Mouse (Mus musculus): ENCODE measurements around the gene AC140267.1. TPM values are rescaled to one million over a fixed set of nuclear protein-coding genes. Genes with fewer than 3 reads are reported as not detected.

Gene AC140267.1
- polyA plus RNA-seq, 1 experiment from 2014 or later: not detected

DNA sequence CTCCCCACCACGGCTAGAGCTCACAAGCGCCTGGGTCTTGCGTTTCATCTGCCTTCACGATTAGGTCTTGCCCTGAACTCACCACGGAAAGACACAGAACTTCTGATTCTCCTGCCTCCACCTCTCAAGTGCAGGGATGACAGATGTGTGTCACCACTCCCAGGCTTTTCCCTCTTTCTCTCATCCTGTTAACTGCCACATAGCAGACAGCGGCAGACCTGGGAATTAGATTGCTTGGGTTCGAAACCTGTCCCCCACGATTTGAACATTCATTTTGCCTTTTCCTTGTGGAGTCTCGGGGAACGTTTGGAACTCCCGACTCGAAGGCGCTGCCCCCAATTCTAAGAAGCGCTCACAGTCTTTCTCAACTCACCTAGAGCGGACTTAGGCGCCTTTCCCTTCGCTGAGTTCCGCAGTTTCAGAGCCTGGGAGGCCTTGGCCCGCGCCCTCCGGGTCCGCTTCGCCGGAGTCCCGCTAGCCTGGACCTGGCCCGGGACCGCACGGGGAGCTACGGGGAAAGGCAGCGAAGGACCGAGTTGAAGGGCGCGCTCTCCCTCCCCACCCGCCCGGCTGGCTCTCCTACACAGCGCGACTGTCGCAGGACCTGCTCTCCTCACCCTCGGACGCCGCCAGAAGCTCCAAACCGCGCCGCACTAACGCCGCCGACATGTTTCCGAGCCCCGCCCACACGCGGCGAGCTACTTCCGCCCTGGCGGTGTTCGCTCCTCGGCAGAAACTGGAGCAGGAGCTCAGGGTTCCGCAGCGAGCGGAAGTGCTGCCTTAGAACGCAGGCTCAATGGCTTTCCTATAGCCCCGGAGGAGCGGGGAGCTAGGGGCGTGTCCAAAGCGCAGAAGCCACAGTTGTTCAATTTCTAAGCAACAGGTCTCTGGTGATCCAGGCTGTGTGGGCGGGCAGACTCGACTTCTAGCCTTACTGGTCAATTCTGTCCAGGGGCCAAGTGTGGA is 28.3 kb downstream of the AC140267.1 start, which contains the start of gene Rps19bp1:
Gene Rps19bp1, minus strand, starts transcription at position 706 of the 966 bp plus-strand sequence.
- TF ChIP-seq CTCF (IDR thresholded peaks at IDR 0.05; ENCODE audit: low read depth): peak; percentile 20
- H3K27ac ChIP-seq (ENCODE audit: low read depth, low read length): peak within 1 kb of the TSS; percentile 28; the same call in 1 of the 2 replicates
- H3K36me3 ChIP-seq (ENCODE audit: control insufficient read depth, insufficient read depth): 0 out of 2 replicates have a peak, but pooled peaks cover 5% of the 10 kb centered on the region
- no peaks in the 10 kb centered on the region for H3K27me3 ChIP-seq (replicated peaks; ENCODE audit: control insufficient read depth, insufficient read depth, low read length)
- H3K4me2 ChIP-seq (replicated peaks; ENCODE audit: low read depth): peak within 1 kb of the TSS; percentile 85
- no peaks in the 10 kb centered on the region; the same call in 1 of the 2 replicates for H3K4me1 ChIP-seq (replicated peaks; ENCODE audit: control insufficient read depth, insufficient read depth, low read length)
- WGBS: under 1% methylated on average over 66 of the region's 66 CpGs
- H3K9me3 ChIP-seq (ENCODE audit: control insufficient read depth): no peaks in the 10 kb centered on the region
- H3K4me3 ChIP-seq (ENCODE audit: low read depth, low read length): peak within 1 kb of the TSS; percentile 89
- peak within 1 kb of the TSS; percentile 70 for H3K9ac ChIP-seq (ENCODE audit: low read depth, low read length)
- peak; percentile 81 for ATAC-seq

DNA sequence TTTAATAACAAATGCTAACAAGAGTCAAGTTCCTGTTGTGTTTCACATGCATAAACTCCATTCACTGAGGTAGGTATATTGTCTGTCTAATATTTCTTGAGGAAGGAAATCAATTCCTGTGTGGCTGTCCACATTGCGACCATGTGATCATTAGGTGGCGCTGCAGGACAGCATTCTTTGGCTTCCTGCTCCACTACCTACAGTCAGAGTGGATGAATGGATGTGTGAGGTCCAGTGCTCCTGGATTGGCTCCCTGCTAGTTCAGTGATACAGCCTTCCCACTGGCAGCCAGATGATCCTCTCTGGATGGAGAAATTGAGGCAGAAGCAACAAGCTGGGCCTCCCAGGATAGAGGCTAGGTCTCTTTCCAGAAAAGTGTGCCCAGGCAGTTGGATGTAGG is 30.6 kb downstream of the AC140267.1 start:
- Histone ChIP-seq H3K4me1 (replicated peaks; ENCODE audit: control insufficient read depth, insufficient read depth, low read length) (no peaks in the 10 kb centered on the region; the same call in 1 of the 2 replicates), H3K27me3 (replicated peaks; ENCODE audit: control insufficient read depth, insufficient read depth, low read length) (no peaks in the 10 kb centered on the region), H3K27ac (ENCODE audit: low read depth, low read length) (no peak overlapping the region), H3K4me3 (ENCODE audit: low read depth, low read length) (no peak overlapping the region), H3K36me3 (ENCODE audit: control insufficient read depth, insufficient read depth) (no peaks in the 10 kb centered on the region), H3K9me3 (ENCODE audit: control insufficient read depth) (no peaks in the 10 kb centered on the region), H3K9ac (ENCODE audit: low read depth, low read length) (no peak overlapping the region), H3K4me2 (replicated peaks; ENCODE audit: low read depth) (no peak overlapping the region)
- ATAC-seq: no peak
- TF ChIP-seq CTCF (IDR thresholded peaks at IDR 0.05; ENCODE audit: low read depth): peak; percentile 96
- WGBS: 0% methylated on average over 2 of the region's 2 CpGs

DNA sequence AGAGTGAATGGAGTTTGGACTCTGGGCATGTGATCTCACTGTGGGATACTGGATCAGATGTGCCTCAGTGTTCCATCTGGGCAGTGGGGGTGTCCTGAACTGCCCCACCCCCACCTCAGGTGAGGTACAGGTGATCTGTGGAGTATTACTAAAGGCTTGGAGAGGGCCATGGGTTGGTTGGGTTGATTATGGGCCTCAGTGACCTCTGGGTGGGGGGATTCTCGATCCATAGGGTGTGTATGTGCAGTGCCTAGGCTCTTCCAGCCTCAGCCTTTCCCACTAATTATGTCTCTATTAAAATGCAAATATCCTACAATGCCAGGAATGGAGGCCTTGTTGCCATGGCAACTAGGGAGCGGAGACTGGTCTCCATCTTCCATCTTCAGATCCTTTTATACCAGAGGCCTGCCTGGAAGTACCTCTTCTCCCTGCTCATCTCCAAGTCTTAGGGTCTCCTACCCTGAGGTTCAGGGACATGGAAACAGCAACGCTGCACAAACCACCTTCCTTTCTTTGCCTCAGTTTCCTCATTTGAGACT is 36.3 kb downstream of the AC140267.1 start:
- Histone ChIP-seq H3K27me3 (replicated peaks; ENCODE audit: control insufficient read depth, insufficient read depth, low read length) (no peaks in the 10 kb centered on the region), H3K9me3 (ENCODE audit: control insufficient read depth) (no peaks in the 10 kb centered on the region), H3K36me3 (ENCODE audit: control insufficient read depth, insufficient read depth) (no peaks in the 10 kb centered on the region), H3K4me1 (replicated peaks; ENCODE audit: control insufficient read depth, insufficient read depth, low read length) (no peaks in the 10 kb centered on the region), H3K4me3 (ENCODE audit: low read depth, low read length) (no peak overlapping the region), H3K4me2 (replicated peaks; ENCODE audit: low read depth) (no peak overlapping the region), H3K9ac (ENCODE audit: low read depth, low read length) (no peak overlapping the region), H3K27ac (ENCODE audit: low read depth, low read length) (no peak overlapping the region)
- WGBS: 73% methylated on average over 3 of the region's 3 CpGs
- no peak for ATAC-seq
- no peak for TF ChIP-seq CTCF (IDR thresholded peaks at IDR 0.05; ENCODE audit: low read depth)

GRCm38 (mm10) chr15:80277107-80277506 is 41.5 kb downstream of the AC140267.1 start:
- no peak for ATAC-seq
- Histone ChIP-seq H3K4me3 (ENCODE audit: low read depth, low read length) (no peak overlapping the region), H3K9ac (ENCODE audit: low read depth, low read length) (no peak overlapping the region), H3K4me2 (replicated peaks; ENCODE audit: low read depth) (no peak overlapping the region), H3K27me3 (replicated peaks; ENCODE audit: control insufficient read depth, insufficient read depth, low read length) (no peaks in the 10 kb centered on the region), H3K4me1 (replicated peaks; ENCODE audit: control insufficient read depth, insufficient read depth, low read length) (no peaks in the 10 kb centered on the region), H3K27ac (ENCODE audit: low read depth, low read length) (no peak overlapping the region), H3K36me3 (ENCODE audit: control insufficient read depth, insufficient read depth) (no peaks in the 10 kb centered on the region), H3K9me3 (ENCODE audit: control insufficient read depth) (no peaks in the 10 kb centered on the region)
- peak; percentile 20; the same call in 1 of the 2 replicates for TF ChIP-seq CTCF (IDR thresholded peaks at IDR 0.05; ENCODE audit: low read depth)
- 48% methylated on average over 9 of the region's 9 CpGs for WGBS

- Histone ChIP-seq H3K9ac (ENCODE audit: low read depth, low read length) (no peak overlapping the region), H3K4me1 (replicated peaks; ENCODE audit: control insufficient read depth, insufficient read depth, low read length) (no peaks in the 10 kb centered on the region), H3K4me2 (replicated peaks; ENCODE audit: low read depth) (no peak overlapping the region), H3K27ac (ENCODE audit: low read depth, low read length) (no peak overlapping the region), H3K4me3 (ENCODE audit: low read depth, low read length) (no peak overlapping the region), H3K9me3 (ENCODE audit: control insufficient read depth) (no peaks in the 10 kb centered on the region), H3K36me3 (ENCODE audit: control insufficient read depth, insufficient read depth) (no peaks in the 10 kb centered on the region), H3K27me3 (replicated peaks; ENCODE audit: control insufficient read depth, insufficient read depth, low read length) (no peaks in the 10 kb centered on the region)
- no peak for ATAC-seq
- 0% methylated on average over 6 of the region's 6 CpGs for WGBS
- no peak for TF ChIP-seq CTCF (IDR thresholded peaks at IDR 0.05; ENCODE audit: low read depth)
Observed at GRCm38 (mm10) chr15:80277625-80278024, 42.0 kb downstream of the AC140267.1 start.

DNA sequence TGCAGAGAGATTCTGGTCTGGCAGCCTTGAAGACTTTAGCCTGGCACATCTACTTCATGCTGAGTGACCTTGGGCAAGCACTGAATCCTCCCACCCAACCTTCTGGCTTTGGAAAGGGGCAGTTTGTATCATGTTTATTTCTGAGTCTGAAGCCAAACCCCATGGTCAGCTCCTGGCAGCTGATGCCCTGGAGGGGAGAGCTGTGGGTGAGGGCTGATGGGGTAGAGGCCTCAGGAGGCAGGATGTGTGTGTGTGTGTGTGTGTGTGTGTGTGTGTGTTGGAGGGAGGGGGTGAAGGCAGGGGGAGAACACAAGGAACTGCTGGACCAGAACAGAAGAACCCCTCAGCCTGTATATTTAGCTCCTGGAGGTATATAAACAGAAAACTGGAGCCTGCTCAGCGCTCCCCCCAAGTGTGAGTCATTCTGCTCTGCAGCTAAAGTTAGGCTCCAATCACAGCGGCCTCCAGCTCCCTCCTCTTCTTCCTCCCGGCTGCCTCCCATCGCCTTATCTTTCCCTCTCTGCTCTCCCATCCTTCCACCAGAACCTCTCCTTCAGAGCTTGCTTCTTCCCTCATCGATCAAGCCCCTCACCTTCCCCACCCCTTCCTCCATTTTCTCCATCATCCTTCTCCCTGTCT is 42.6 kb downstream of the AC140267.1 start:
- no peak overlapping the region for H3K4me2 ChIP-seq (replicated peaks; ENCODE audit: low read depth)
- H3K36me3 ChIP-seq (ENCODE audit: control insufficient read depth, insufficient read depth): no peaks in the 10 kb centered on the region
- H3K9ac ChIP-seq (ENCODE audit: low read depth, low read length): no peak overlapping the region
- no peak overlapping the region for H3K4me3 ChIP-seq (ENCODE audit: low read depth, low read length)
- no peak for ATAC-seq
- no peaks in the 10 kb centered on the region for H3K9me3 ChIP-seq (ENCODE audit: control insufficient read depth)
- H3K27me3 ChIP-seq (replicated peaks; ENCODE audit: control insufficient read depth, insufficient read depth, low read length): no peaks in the 10 kb centered on the region
- TF ChIP-seq CTCF (IDR thresholded peaks at IDR 0.05; ENCODE audit: low read depth): no peak
- 55% methylated on average over 4 of the region's 5 CpGs for WGBS
- H3K27ac ChIP-seq (ENCODE audit: low read depth, low read length): no peak overlapping the region
- no peaks in the 10 kb centered on the region for H3K4me1 ChIP-seq (replicated peaks; ENCODE audit: control insufficient read depth, insufficient read depth, low read length)
